In genomic region chr5:17574413-17575182, GRCm38 (mm10) we compare ENCODE assay signal across 7 mouse cellular contexts. TPM values are rescaled to one million over a fixed set of nuclear protein-coding genes. Genes with fewer than 3 reads are reported as not detected.
DNase-seq lines count a peak whose midpoint lies in the region.

No protein-coding gene starts in this region.

- H3K9me3 ChIP-seq in limb, embryonic 10.5 days (replicated peaks) = no peaks in the 10 kb centered on the region

- H3K27me3 ChIP-seq in limb, embryonic 10.5 days (ENCODE audit: low read depth, poor library complexity, severe bottlenecking) = peaks cover 6% of the 10 kb centered on the region; the same call in 1 of the 2 replicates

- no peaks in the 10 kb centered on the region for H3K36me3 ChIP-seq in limb, embryonic 10.5 days

- H3K4me1 ChIP-seq in limb, embryonic 10.5 days = peaks cover 11% of the 10 kb centered on the region; the same call in 1 of the 2 replicates

- peak overlapping the region; percentile 67 for H3K4me3 ChIP-seq in limb, embryonic 10.5 days

- peak overlapping the region; percentile 87 for H3K27ac ChIP-seq in limb, embryonic 10.5 days

- DNase-seq in adrenal gland, adult 2 months = peak; percentile 89
- DNase-seq in embryo, embryonic 9.5 days (ENCODE audit: extremely low spot score) = peak; percentile 83
- DNase-seq in gastrocnemius, postnatal 25 days = peak; percentile 89
- peak; percentile 12 for DNase-seq in hindlimb bud, embryonic 11.5 days (ENCODE audit: extremely low spot score, low read depth, low spot score)
- DNase-seq in limb, embryonic 10.5 days (ENCODE audit: low spot score) = peak; percentile 85
- DNase-seq in mesoderm, embryonic 11.5 days (ENCODE audit: low read depth, low spot score) = peak; percentile 86
- DNase-seq in skeletal muscle tissue, adult 2 months (ENCODE audit: low read depth, low spot score) = peak; percentile 77

- 1% methylated on average over 59 of the region's 59 CpGs for WGBS in limb, embryonic 10.5 days

RNA-seq across cellular contexts. Expression of gene Sema3c, which starts 0.5 kb away (rescaled TPM):
- total RNA-seq in adrenal gland, adult 2 months (2021) = 10 to 100 TPM in 1 of 2 experiments, 1 to 10 TPM in 1; 7.8 to 10.9 TPM
- 1.8 and 2.4 TPM in 2 replicates for polyA plus RNA-seq in adrenal gland, adult 2 months (2012; rRNA removed)
- total RNA-seq in gastrocnemius, postnatal 25 days (2021) = 10 to 100 TPM; 61.8 to 69.4 TPM
- 6.7 and 10.2 TPM in 2 replicates for polyA plus RNA-seq in limb, embryonic 10.5 days (2016; fragmentation: Nextera tagmentation; extraction: Ambion mirVana)

Comparison
In these comparisons a context has a peak if more than half of its experiments do, and no peak if none do; other contexts are left out.
1. Peak in every context shown above with its lines: DNase-seq, H3K4me3 ChIP-seq and H3K27ac ChIP-seq.
2. DNase-seq: peak in every context shown above with its lines; median percentile 89 in adrenal gland, adult 2 months; 89 in gastrocnemius, postnatal 25 days; 86 in mesoderm, embryonic 11.5 days; 85 in limb, embryonic 10.5 days; 83 in embryo, embryonic 9.5 days; 77 in skeletal muscle tissue, adult 2 months; 12 in hindlimb bud, embryonic 11.5 days.
3. RNA of gene Sema3c, which starts 0.5 kb away (total RNA-seq): 61.8 to 69.4 TPM in gastrocnemius, postnatal 25 days; 7.8 to 10.9 TPM in adrenal gland, adult 2 months; every median in the first group is over 4 times any median in the second.